8 mouse cellular contexts compared by ENCODE assay signal in genomic region chr2:170154301-170154721, GRCm38 (mm10). TPM values are rescaled to one million over a fixed set of nuclear protein-coding genes. Genes with fewer than 3 reads are reported as not detected.
DNase-seq lines count a peak whose midpoint lies in the region; ATAC-seq and TF ChIP-seq lines count a peak whose summit lies in the region.

No protein-coding gene starts in this region.

- WGBS in lung, embryonic 14.5 days: 24% methylated on average over 6 of the region's 6 CpGs
- 25% methylated on average over 6 of the region's 6 CpGs for WGBS in limb, embryonic 10.5 days
- WGBS in neural tube, embryonic 14.5 days: 24% methylated on average over 6 of the region's 6 CpGs

- no peak for DNase-seq in lung, embryonic 14.5 days
- no peak for DNase-seq in lung, postnatal 14 days
- DNase-seq in limb, embryonic 10.5 days (ENCODE audit: low spot score): no peak
- no peak for DNase-seq in adrenal gland, adult 8-10 months
- DNase-seq in lung, postnatal 36 days: no peak

- H3K4me2 ChIP-seq in lung, embryonic 14.5 days: peak overlapping the region; percentile 64
- H3K4me2 ChIP-seq in neural tube, embryonic 14.5 days (ENCODE audit: low read depth, low read length): peak overlapping the region; percentile 39; the same call in 1 of the 2 replicates

- no peaks in the 10 kb centered on the region for H3K36me3 ChIP-seq in lung, embryonic 14.5 days (ENCODE audit: insufficient read depth)
- H3K36me3 ChIP-seq in limb, embryonic 10.5 days: no peaks in the 10 kb centered on the region
- H3K36me3 ChIP-seq in neural tube, embryonic 14.5 days (ENCODE audit: control insufficient read depth, insufficient read depth, low read length): no peaks in the 10 kb centered on the region

- H3K4me1 ChIP-seq in lung, embryonic 14.5 days (ENCODE audit: insufficient read depth): peaks cover 29% of the 10 kb centered on the region
- H3K4me1 ChIP-seq in embryonic fibroblast, embryonic 13.5 days (ENCODE audit: control insufficient read depth, insufficient read depth, low read length): no peaks in the 10 kb centered on the region; the same call in 1 of the 2 replicates
- peaks cover 38% of the 10 kb centered on the region for H3K4me1 ChIP-seq in limb, embryonic 10.5 days
- 0 out of 2 replicates have a peak, but pooled peaks cover 4% of the 10 kb centered on the region for H3K4me1 ChIP-seq in neural tube, embryonic 14.5 days (ENCODE audit: control insufficient read depth, insufficient read depth, low read length)

- ATAC-seq in lung, embryonic 14.5 days (ENCODE audit: insufficient read depth): no peak
- no peak for ATAC-seq in neural tube, embryonic 14.5 days (ENCODE audit: low read depth)
- ATAC-seq in inflammation-experienced regulatory T-cells, adult 6 months: no peak

- H3K9ac ChIP-seq in lung, embryonic 14.5 days: 0 out of 2 replicates have a peak overlapping the region, but pooled peaks have one; percentile 38
- H3K9ac ChIP-seq in neural tube, embryonic 14.5 days (replicated peaks; ENCODE audit: low read depth, low read length): no peak overlapping the region

- no peak for TF ChIP-seq CTCF in lung, embryonic 14.5 days (IDR thresholded peaks at IDR 0.05; ENCODE audit: low read depth)
- no peak for TF ChIP-seq CTCF in embryonic fibroblast, embryonic 13.5 days (IDR thresholded peaks at IDR 0.05; ENCODE audit: borderline replicate concordance, insufficient read depth, low read length)

- H3K9me3 ChIP-seq in lung, embryonic 14.5 days (ENCODE audit: low read depth, low read length): no peaks in the 10 kb centered on the region
- no peaks in the 10 kb centered on the region for H3K9me3 ChIP-seq in limb, embryonic 10.5 days (replicated peaks)
- H3K9me3 ChIP-seq in neural tube, embryonic 14.5 days (ENCODE audit: control insufficient read depth, low read length): no peaks in the 10 kb centered on the region

- H3K27me3 ChIP-seq in lung, embryonic 14.5 days (ENCODE audit: insufficient read depth, low read length): no peaks in the 10 kb centered on the region
- H3K27me3 ChIP-seq in limb, embryonic 10.5 days (ENCODE audit: low read depth, poor library complexity, severe bottlenecking): peaks cover 6% of the 10 kb centered on the region; the same call in 1 of the 2 replicates
- no peaks in the 10 kb centered on the region for H3K27me3 ChIP-seq in neural tube, embryonic 14.5 days (ENCODE audit: control insufficient read depth, insufficient read depth, low read length)

- H3K4me3 ChIP-seq in lung, embryonic 14.5 days (ENCODE audit: low read depth, low read length): peak overlapping the region; percentile 34; the same call in 1 of the 2 replicates
- no peak overlapping the region for H3K4me3 ChIP-seq in embryonic fibroblast, embryonic 13.5 days (ENCODE audit: insufficient read depth, low read length)
- 0 out of 2 replicates have a peak overlapping the region, but pooled peaks have one; percentile 55 for H3K4me3 ChIP-seq in limb, embryonic 10.5 days
- no peak overlapping the region for H3K4me3 ChIP-seq in neural tube, embryonic 14.5 days (ENCODE audit: low read depth, low read length)

- H3K27ac ChIP-seq in lung, embryonic 14.5 days (ENCODE audit: low read depth): peak overlapping the region; percentile 84
- peak overlapping the region; percentile 43 for H3K27ac ChIP-seq in embryonic fibroblast, embryonic 13.5 days (ENCODE audit: insufficient read depth, low read length)
- H3K27ac ChIP-seq in limb, embryonic 10.5 days: no peak overlapping the region
- no peak overlapping the region for H3K27ac ChIP-seq in neural tube, embryonic 14.5 days (ENCODE audit: low read depth, low read length)

- no peak for TF ChIP-seq POLR2A in embryonic fibroblast, embryonic 13.5 days (IDR thresholded peaks at IDR 0.05; ENCODE audit: low read depth, low read length)

RNA-seq across cellular contexts. Expression of gene Zfp217, which starts 6.4 kb away (rescaled TPM):
- polyA plus RNA-seq in lung, embryonic 14.5 days (2014; fragmentation: Nextera tagmentation; extraction: Ambion mirVana): 4.9 and 6.0 TPM in 2 replicates
- polyA plus RNA-seq in embryonic fibroblast, embryonic 13.5 days (2011; ENCODE audit: insufficient read length, low read depth, missing spikeins): 13.0 and 13.2 TPM in 2 replicates
- 3.9 and 4.1 TPM in 2 replicates for polyA plus RNA-seq in limb, embryonic 10.5 days (2016; fragmentation: Nextera tagmentation; extraction: Ambion mirVana)
- polyA plus RNA-seq in neural tube, embryonic 14.5 days (2014; fragmentation: Nextera tagmentation; extraction: Ambion mirVana): 1.1 and 2.4 TPM in 2 replicates
- polyA plus RNA-seq in inflammation-experienced regulatory T-cells, adult 6 months (2017; shearing (Covaris generic)): 10 to 100 TPM in 1 of 3 experiments, 1 to 10 TPM in 2; 8.6 to 11.1 (median 8.6) TPM
- total RNA-seq in adrenal gland, adult 8-10 months (2022): 10 to 100 TPM; 23.0 to 38.9 (median 32.6) TPM

Comparison
In these comparisons a context has a peak if more than half of its experiments do, and no peak if none do; other contexts are left out.
1. H3K27ac ChIP-seq: peak in lung, embryonic 14.5 days (single experiment) and embryonic fibroblast, embryonic 13.5 days (single experiment); none in limb, embryonic 10.5 days (single experiment) and neural tube, embryonic 14.5 days (single experiment).
2. H3K4me3 ChIP-seq: peak in lung, embryonic 14.5 days (single experiment) and limb, embryonic 10.5 days (single experiment); none in embryonic fibroblast, embryonic 13.5 days (single experiment) and neural tube, embryonic 14.5 days (single experiment).